Mouse (Mus musculus): ENCODE data around the gene Tsga10. TPM values are rescaled to one million over a fixed set of nuclear protein-coding genes. Genes with fewer than 3 reads are reported as not detected.
"Not testable (repeated sequence)": the region's sequence is repeated elsewhere in the genome, so short reads cannot be mapped to it uniquely, and the experiment has no call there.

Tsga10 gene
- polyA plus RNA-seq, 1 experiment from 2014 or later = 4.0 TPM

DNA sequence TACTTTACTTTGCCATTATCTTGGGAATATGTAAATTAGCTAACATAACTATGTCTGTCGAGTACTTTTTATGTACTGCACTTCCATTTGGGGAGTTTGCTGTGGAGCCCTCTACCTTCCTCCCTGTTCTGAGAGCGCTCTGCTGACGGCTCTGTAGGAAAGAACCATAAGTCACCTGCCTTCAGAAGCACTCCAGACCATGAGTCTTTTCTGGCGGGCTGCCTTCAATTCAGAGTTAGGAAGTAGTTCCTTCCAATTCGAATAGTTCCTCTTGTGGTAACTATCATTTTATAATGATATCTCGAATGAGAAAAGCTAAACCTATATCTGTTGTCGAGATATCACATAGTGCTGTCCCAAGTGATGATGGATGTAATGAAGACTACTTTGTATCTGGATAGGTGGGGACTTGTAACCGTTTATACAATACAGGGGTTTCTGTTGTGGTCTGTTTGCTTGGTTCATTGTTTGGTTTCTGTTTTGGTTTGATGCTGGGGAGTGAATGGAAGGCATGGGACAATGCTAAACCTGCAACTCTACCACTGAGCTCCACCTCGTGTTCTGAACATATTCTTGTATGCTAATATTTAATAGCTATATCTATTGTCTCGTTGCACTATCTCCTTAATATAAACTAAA lies 1.6 kb upstream of the Tsga10 start:
- Histone ChIP-seq H3K36me3 (ENCODE audit: control insufficient read depth, insufficient read depth, low read length) (no peaks in the 10 kb centered on the region), H3K4me1 (ENCODE audit: control insufficient read depth, insufficient read depth, low read length) (0 out of 2 replicates have a peak, but pooled peaks cover 5% of the 10 kb centered on the region), H3K9ac (ENCODE audit: low read depth, low read length) (no peak overlapping the region), H3K9me3 (ENCODE audit: control insufficient read depth, low read length) (no peaks in the 10 kb centered on the region), H3K27ac (ENCODE audit: low read length) (no peak overlapping the region), H3K4me3 (ENCODE audit: low read length) (no peak overlapping the region), H3K4me2 (ENCODE audit: low read depth, low read length) (no peak overlapping the region), H3K27me3 (replicated peaks; ENCODE audit: control insufficient read depth, insufficient read depth, low read length) (no peaks in the 10 kb centered on the region)
- 68% methylated on average over 10 of the region's 10 CpGs for WGBS
- ATAC-seq = no peak

DNA sequence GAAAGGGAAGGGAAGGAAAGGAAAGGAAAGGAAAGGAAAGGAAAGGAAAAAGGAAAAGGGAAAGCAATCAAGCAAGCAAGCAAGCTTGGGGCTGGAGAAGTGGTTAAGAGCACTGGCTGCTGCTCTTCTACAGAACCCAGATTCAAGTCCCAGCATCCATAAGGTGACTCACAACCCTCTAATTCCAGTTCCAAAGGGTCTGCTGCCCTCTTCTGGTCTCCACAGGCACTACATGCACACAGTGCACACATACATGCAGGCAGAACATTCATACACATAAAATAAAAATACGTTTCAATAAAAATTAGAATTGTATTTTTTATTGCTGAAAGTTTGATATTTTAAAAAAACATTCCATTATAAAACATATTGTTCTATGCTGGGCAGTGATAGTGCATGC lies 827 bp upstream of the Tsga10 start:
- Histone ChIP-seq H3K27me3 (replicated peaks; ENCODE audit: control insufficient read depth, insufficient read depth, low read length) (no peaks in the 10 kb centered on the region), H3K9me3 (ENCODE audit: control insufficient read depth, low read length) (no peaks in the 10 kb centered on the region), H3K4me3 (ENCODE audit: low read length) (no peak overlapping the region), H3K4me1 (ENCODE audit: control insufficient read depth, insufficient read depth, low read length) (0 out of 2 replicates have a peak, but pooled peaks cover 5% of the 10 kb centered on the region), H3K27ac (ENCODE audit: low read length) (no peak overlapping the region), H3K36me3 (ENCODE audit: control insufficient read depth, insufficient read depth, low read length) (no peaks in the 10 kb centered on the region), H3K4me2 (ENCODE audit: low read depth, low read length) (no peak overlapping the region), H3K9ac (ENCODE audit: low read depth, low read length) (no peak overlapping the region)
- WGBS = 70% methylated on average over 1 of the region's 1 CpGs
- ATAC-seq = no peak

DNA sequence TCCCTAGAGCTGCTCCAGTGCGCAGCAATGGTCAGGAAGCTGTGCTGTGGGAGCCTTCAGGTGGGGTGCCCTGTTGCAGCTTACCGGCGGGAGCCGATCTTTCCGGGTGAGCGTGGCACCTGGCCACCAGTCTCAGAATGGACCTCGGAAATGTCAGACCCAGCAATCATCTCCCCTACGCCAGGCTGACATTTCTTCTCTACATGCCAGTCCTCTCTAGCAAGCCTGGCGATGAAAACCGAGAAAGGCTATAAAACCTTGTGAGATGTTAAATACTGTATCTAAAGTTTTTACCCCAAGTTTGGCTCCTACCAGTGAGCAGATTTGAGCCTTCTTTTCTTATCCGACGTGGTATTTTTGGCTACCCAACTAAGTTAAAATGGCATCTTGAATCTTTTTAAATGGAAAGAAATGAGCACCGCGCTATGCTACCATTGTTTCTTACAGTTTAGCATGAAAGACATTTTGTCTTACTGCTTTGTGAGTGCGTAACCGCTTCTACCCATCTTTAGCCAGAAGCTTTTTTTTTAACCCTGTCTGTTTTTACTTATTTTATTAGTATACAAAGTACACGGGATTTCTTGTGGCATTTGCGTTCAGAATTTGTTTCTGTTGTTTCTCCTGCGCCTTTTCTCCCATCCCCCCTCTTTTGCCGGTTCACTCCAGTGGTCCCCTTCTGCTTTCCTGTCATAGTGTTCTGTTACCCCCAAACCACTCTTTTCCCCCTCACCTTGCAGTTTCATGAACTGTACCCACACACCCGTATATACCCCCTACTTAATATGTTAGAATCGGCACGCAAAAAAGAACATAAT lies 621 bp downstream of the Tsga10 start:
- Histone ChIP-seq H3K4me1 (ENCODE audit: control insufficient read depth, insufficient read depth, low read length) (0 out of 2 replicates have a peak, but pooled peaks cover 5% of the 10 kb centered on the region), H3K4me2 (ENCODE audit: low read depth, low read length) (peak overlapping the region; percentile 54), H3K27ac (ENCODE audit: low read length) (peak overlapping the region; percentile 94), H3K36me3 (ENCODE audit: control insufficient read depth, insufficient read depth, low read length) (no peaks in the 10 kb centered on the region), H3K4me3 (ENCODE audit: low read length) (peak overlapping the region; percentile 56), H3K9ac (ENCODE audit: low read depth, low read length) (peak overlapping the region; percentile 75), H3K9me3 (ENCODE audit: control insufficient read depth, low read length) (no peaks in the 10 kb centered on the region), H3K27me3 (replicated peaks; ENCODE audit: control insufficient read depth, insufficient read depth, low read length) (no peaks in the 10 kb centered on the region)
- ATAC-seq = no peak
- 10% methylated on average over 23 of the region's 23 CpGs for WGBS

DNA sequence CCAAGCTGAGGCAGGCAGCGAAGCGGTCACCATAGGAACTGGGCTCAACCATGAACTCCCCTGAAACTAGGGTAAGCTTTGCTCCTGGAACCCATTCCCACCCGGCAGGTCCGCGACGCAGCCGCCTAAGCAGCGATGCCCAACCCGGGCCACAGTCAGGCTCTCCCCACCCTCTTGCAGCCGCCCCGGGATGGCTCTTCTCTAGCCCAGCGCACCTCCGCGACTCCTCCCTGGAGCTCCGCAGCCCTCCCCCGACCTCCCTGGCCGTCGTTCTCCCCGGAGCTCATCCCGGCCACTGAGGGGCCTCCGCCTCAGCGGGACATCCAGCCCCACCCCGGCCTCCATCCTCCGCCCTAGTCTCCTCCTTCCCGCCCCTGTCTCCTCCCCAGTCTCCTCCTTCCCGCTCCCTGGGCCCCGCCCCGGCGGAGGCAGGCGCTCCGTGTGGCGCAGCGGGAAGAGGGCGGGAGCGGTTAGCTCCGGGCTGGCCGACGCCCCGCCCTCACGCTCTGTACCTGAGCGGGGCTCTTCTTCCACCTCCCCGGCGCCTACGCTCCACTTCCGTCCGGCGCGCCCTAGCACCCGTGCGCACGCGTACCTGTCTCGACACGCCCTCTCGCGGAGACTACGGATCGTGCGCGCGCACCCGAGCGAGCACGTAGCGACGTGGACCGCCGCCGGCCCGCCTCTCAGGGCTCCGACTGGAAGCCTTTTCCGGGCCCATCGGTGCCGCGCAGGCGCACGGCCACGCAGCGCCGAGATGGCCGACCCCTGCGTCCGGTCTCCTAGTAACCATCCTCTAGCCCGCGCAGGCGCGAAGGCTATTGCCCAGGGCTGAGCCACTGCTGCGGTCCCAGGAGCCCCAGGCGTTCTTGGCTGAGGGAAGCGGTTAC lies 1.5 kb downstream of the Tsga10 start:
- peak; percentile 99 for ATAC-seq
- H3K36me3 ChIP-seq (ENCODE audit: control insufficient read depth, insufficient read depth, low read length) = no peaks in the 10 kb centered on the region
- 1% methylated on average over 90 of the region's 90 CpGs for WGBS
- no peaks in the 10 kb centered on the region for H3K27me3 ChIP-seq (replicated peaks; ENCODE audit: control insufficient read depth, insufficient read depth, low read length)
- H3K4me3 ChIP-seq (ENCODE audit: low read length) = peak overlapping the region; percentile 56
- peak overlapping the region; percentile 94 for H3K27ac ChIP-seq (ENCODE audit: low read length)
- 0 out of 2 replicates have a peak, but pooled peaks cover 5% of the 10 kb centered on the region for H3K4me1 ChIP-seq (ENCODE audit: control insufficient read depth, insufficient read depth, low read length)
- peak overlapping the region; percentile 70 for H3K4me2 ChIP-seq (ENCODE audit: low read depth, low read length)
- H3K9ac ChIP-seq (ENCODE audit: low read depth, low read length) = peak overlapping the region; percentile 75
- no peaks in the 10 kb centered on the region for H3K9me3 ChIP-seq (ENCODE audit: control insufficient read depth, low read length)

DNA sequence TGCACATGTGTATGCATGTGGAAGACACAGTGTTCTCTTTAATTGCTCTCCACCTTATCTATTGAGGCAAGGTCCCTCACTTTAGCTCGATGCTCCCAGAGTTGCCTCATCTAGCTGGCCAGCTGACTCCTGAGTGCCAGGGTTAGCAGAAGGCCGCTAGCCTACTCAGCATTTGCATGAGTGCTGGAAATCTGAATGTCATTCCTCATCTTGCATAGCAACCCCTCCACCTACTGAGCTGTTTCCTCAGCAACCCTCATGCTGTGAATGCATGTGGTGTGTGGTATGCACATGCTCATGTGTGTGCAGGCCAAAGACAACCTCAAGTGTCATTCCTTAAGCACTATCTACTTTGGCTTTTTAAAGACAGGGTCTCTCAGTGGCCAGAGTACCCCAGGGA lies 15.5 kb downstream of the Tsga10 start:
- WGBS = 60% methylated on average over 2 of the region's 2 CpGs
- Histone ChIP-seq H3K27ac (ENCODE audit: low read length) (no peak overlapping the region), H3K4me2 (ENCODE audit: low read depth, low read length) (no peak overlapping the region), H3K36me3 (ENCODE audit: control insufficient read depth, insufficient read depth, low read length) (no peaks in the 10 kb centered on the region), H3K4me1 (ENCODE audit: control insufficient read depth, insufficient read depth, low read length) (no peaks in the 10 kb centered on the region), H3K27me3 (replicated peaks; ENCODE audit: control insufficient read depth, insufficient read depth, low read length) (no peaks in the 10 kb centered on the region), H3K9me3 (ENCODE audit: control insufficient read depth, low read length) (no peaks in the 10 kb centered on the region), H3K9ac (ENCODE audit: low read depth, low read length) (no peak overlapping the region), H3K4me3 (ENCODE audit: low read length) (no peak overlapping the region)
- ATAC-seq = no peak

DNA sequence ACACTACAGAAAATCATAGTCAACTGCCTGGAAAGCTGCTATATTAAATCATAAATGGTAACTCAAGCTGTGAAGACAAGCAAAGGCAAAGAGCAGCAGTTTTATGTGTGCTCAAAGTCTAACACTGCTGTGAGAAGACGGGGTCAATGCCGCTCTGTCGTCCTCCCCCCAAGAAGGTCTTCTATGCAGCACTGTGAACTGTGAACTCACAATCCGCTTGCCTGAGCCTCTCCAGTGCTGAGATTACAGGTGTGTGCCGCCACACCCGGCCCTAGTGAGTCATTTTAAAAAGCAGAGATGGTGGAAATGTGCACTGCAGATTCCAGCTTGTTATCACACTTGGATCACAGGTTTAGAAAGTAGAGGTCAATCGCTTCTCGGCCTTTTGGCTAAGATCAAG lies 19.4 kb downstream of the Tsga10 start:
- Histone ChIP-seq H3K4me3 (ENCODE audit: low read length) (no peak overlapping the region), H3K27me3 (replicated peaks; ENCODE audit: control insufficient read depth, insufficient read depth, low read length) (no peaks in the 10 kb centered on the region), H3K9ac (ENCODE audit: low read depth, low read length) (no peak overlapping the region), H3K4me1 (ENCODE audit: control insufficient read depth, insufficient read depth, low read length) (no peaks in the 10 kb centered on the region), H3K27ac (ENCODE audit: low read length) (no peak overlapping the region; the same call in 1 of the 2 replicates), H3K36me3 (ENCODE audit: control insufficient read depth, insufficient read depth, low read length) (no peaks in the 10 kb centered on the region), H3K9me3 (ENCODE audit: control insufficient read depth, low read length) (no peaks in the 10 kb centered on the region), H3K4me2 (ENCODE audit: low read depth, low read length) (no peak overlapping the region)
- WGBS = 71% methylated on average over 8 of the region's 8 CpGs
- ATAC-seq = peak; percentile 81

DNA sequence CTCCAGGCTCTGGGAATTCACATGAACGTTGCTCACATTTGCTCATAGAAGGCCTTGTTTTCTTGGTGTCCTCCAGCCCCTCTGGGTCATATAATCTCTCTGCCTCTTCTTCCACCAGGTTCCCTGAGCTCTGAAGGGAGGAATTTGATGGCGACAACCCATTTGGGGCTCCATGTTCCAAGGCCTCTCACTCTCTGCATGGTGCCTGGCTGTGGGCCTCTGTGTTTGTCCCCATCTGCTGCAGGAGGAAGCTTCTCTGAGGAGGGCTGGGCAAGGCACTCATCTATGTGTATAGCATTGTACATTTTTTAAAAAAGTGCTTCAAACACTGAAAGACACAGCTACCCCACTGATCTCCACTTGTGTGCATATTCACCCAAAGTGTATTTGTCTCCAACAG lies 34.5 kb downstream of the Tsga10 start:
- H3K36me3 ChIP-seq (ENCODE audit: control insufficient read depth, insufficient read depth, low read length) = no peaks in the 10 kb centered on the region

DNA sequence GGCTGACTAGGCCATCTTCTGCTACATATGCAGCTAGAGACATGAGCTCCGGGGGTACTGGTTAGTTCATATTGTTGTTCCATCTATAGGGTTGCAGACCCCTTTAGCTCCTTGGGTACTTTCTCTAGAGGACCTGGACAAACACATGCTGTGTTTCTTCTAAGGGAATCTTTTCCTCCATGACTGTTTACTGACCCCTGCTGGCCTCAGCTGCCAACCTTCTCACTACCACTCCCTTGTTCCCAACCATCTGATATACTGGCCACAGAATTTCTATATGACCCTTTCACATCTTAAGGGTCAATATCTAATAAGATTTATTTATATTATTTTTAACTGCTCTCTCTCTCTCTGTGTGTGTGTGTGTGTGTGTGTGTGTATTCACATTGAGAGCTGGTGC lies 63.9 kb downstream of the Tsga10 start:
- not testable (repeated sequence) for H3K36me3 ChIP-seq (ENCODE audit: control insufficient read depth, insufficient read depth, low read length); H3K4me1 ChIP-seq (ENCODE audit: control insufficient read depth, insufficient read depth, low read length); H3K27ac ChIP-seq (ENCODE audit: low read length); H3K9me3 ChIP-seq (ENCODE audit: control insufficient read depth, low read length); H3K4me2 ChIP-seq (ENCODE audit: low read depth, low read length); H3K9ac ChIP-seq (ENCODE audit: low read depth, low read length); H3K4me3 ChIP-seq (ENCODE audit: low read length); H3K27me3 ChIP-seq (replicated peaks; ENCODE audit: control insufficient read depth, insufficient read depth, low read length); ATAC-seq
- 94% methylated on average over 1 of the region's 1 CpGs for WGBS

More for the DNA sequence above, 34.5 kb downstream of the Tsga10 start:
- no peak overlapping the region for H3K27ac ChIP-seq (ENCODE audit: low read length)
- H3K9ac ChIP-seq (ENCODE audit: low read depth, low read length) = no peak overlapping the region
- H3K4me1 ChIP-seq (ENCODE audit: control insufficient read depth, insufficient read depth, low read length) = no peaks in the 10 kb centered on the region
- no peak overlapping the region for H3K4me2 ChIP-seq (ENCODE audit: low read depth, low read length)
- no peaks in the 10 kb centered on the region for H3K9me3 ChIP-seq (ENCODE audit: control insufficient read depth, low read length)
- H3K4me3 ChIP-seq (ENCODE audit: low read length) = no peak overlapping the region
- 67% methylated on average over 2 of the region's 2 CpGs for whole genome bisulfite sequencing
- no peak for ATAC-seq
- H3K27me3 ChIP-seq (replicated peaks; ENCODE audit: control insufficient read depth, insufficient read depth, low read length) = no peaks in the 10 kb centered on the region

DNA sequence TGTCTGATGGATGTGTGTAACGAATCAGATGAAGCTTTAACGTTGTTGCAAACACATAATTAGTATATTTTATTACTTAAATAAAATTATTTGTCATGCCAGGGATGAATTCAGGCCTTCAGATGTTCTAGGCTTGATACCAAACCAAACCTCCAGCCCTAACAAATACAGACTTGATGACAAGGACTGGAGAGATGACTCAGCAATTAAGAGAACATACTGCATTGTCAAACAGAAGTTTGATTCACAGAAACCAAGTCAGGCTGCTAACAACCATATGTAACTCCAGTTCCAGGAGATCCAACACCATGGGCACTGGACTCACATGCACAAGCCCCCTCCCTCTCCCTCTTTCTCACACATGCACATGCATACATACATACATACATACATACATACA lies 65.9 kb downstream of the Tsga10 start:
- H3K36me3 ChIP-seq (ENCODE audit: control insufficient read depth, insufficient read depth, low read length) = no peaks in the 10 kb centered on the region
- no peak overlapping the region for H3K9ac ChIP-seq (ENCODE audit: low read depth, low read length)
- no peaks in the 10 kb centered on the region for H3K9me3 ChIP-seq (ENCODE audit: control insufficient read depth, low read length)
- WGBS = 85% methylated on average over 2 of the region's 2 CpGs
- H3K4me3 ChIP-seq (ENCODE audit: low read length) = no peak overlapping the region
- no peak overlapping the region for H3K27ac ChIP-seq (ENCODE audit: low read length)
- H3K27me3 ChIP-seq (replicated peaks; ENCODE audit: control insufficient read depth, insufficient read depth, low read length) = no peaks in the 10 kb centered on the region
- ATAC-seq = no peak
- H3K4me1 ChIP-seq (ENCODE audit: control insufficient read depth, insufficient read depth, low read length) = no peaks in the 10 kb centered on the region
- H3K4me2 ChIP-seq (ENCODE audit: low read depth, low read length) = no peak overlapping the region

Data from intestine, embryonic 16.5 days (tissue).